Mouse (Mus musculus): Measurements from ENCODE around the gene Gprin2. TPM values are rescaled to one million over a fixed set of nuclear protein-coding genes. Genes with fewer than 3 reads are reported as not detected.
A peak's percentile ranks its signal among the peaks of the same experiment; 100 is the strongest.

The Gprin2 gene
- 4.4 and 5.4 TPM in 2 replicates for polyA plus RNA-seq (2014; fragmentation: Nextera tagmentation; extraction: Ambion mirVana)

GRCm38 (mm10) chr14:34201231-34202035 lies at the start of gene Gprin2:
Gprin2 (minus strand) TSS chr14:34201653.
- H3K4me3 ChIP-seq (replicated peaks; ENCODE audit: low read length) = peak within 1 kb of the TSS; percentile 88
- H3K27ac ChIP-seq = peak within 1 kb of the TSS; percentile 85
- no peaks in the 10 kb centered on the region for H3K9me3 ChIP-seq (ENCODE audit: control insufficient read depth, low read length)
- peaks cover 15% of the 10 kb centered on the region; the same call in 1 of the 2 replicates for H3K4me1 ChIP-seq (replicated peaks; ENCODE audit: control insufficient read depth, insufficient read depth, low read length)
- WGBS = 3% methylated on average over 39 of the region's 52 CpGs
- peak within 1 kb of the TSS; percentile 95 for H3K9ac ChIP-seq
- no peaks in the 10 kb centered on the region for H3K36me3 ChIP-seq (replicated peaks; ENCODE audit: control insufficient read depth, insufficient read depth)
- H3K4me2 ChIP-seq (replicated peaks) = peak within 1 kb of the TSS; percentile 65
- DNase-seq (ENCODE audit: low spot score) = peak; percentile 55
- peak; percentile 74 for ATAC-seq (ENCODE audit: low FRiP score)
- H3K27me3 ChIP-seq (ENCODE audit: control insufficient read depth, insufficient read depth, low read length) = no peaks in the 10 kb centered on the region

GRCm38 (mm10) chr14:34240676-34241075 lies 39.2 kb upstream of the Gprin2 start:
- H3K4me1 ChIP-seq (replicated peaks; ENCODE audit: control insufficient read depth, insufficient read depth, low read length) = no peaks in the 10 kb centered on the region
- no peak overlapping the region for H3K4me3 ChIP-seq (replicated peaks; ENCODE audit: low read length)
- H3K27ac ChIP-seq = no peak overlapping the region
- no peak for ATAC-seq (ENCODE audit: low FRiP score)
- no peaks in the 10 kb centered on the region for H3K36me3 ChIP-seq (replicated peaks; ENCODE audit: control insufficient read depth, insufficient read depth)
- WGBS = 86% methylated on average over 6 of the region's 6 CpGs
- H3K9me3 ChIP-seq (ENCODE audit: control insufficient read depth, low read length) = no peaks in the 10 kb centered on the region
- no peaks in the 10 kb centered on the region for H3K27me3 ChIP-seq (ENCODE audit: control insufficient read depth, insufficient read depth, low read length)
- no peak overlapping the region for H3K4me2 ChIP-seq (replicated peaks)
- DNase-seq (ENCODE audit: low spot score) = no peak
- H3K9ac ChIP-seq = no peak overlapping the region

GRCm38 (mm10) chr14:34240263-34240662 lies 38.8 kb upstream of the Gprin2 start:
- no peak overlapping the region for H3K4me2 ChIP-seq (replicated peaks)
- DNase-seq (ENCODE audit: low spot score) (no peak), ATAC-seq (ENCODE audit: low FRiP score) (no peak)
- no peak overlapping the region for H3K9ac ChIP-seq
- no peaks in the 10 kb centered on the region for H3K27me3 ChIP-seq (ENCODE audit: control insufficient read depth, insufficient read depth, low read length)
- H3K27ac ChIP-seq = no peak overlapping the region
- no peak overlapping the region for H3K4me3 ChIP-seq (replicated peaks; ENCODE audit: low read length)
- WGBS = 86% methylated on average over 10 of the region's 10 CpGs
- H3K9me3 ChIP-seq (ENCODE audit: control insufficient read depth, low read length) = no peaks in the 10 kb centered on the region
- H3K36me3 ChIP-seq (replicated peaks; ENCODE audit: control insufficient read depth, insufficient read depth) = no peaks in the 10 kb centered on the region
- no peaks in the 10 kb centered on the region for H3K4me1 ChIP-seq (replicated peaks; ENCODE audit: control insufficient read depth, insufficient read depth, low read length)

- DNase-seq (ENCODE audit: low spot score) (peak; percentile 82), ATAC-seq (ENCODE audit: low FRiP score) (peak; percentile 96)
- Histone ChIP-seq H3K27ac (no peak overlapping the region), H3K9me3 (ENCODE audit: control insufficient read depth, low read length) (no peaks in the 10 kb centered on the region), H3K27me3 (ENCODE audit: control insufficient read depth, insufficient read depth, low read length) (no peaks in the 10 kb centered on the region), H3K9ac (peak overlapping the region; percentile 57), H3K4me2 (replicated peaks) (peak overlapping the region; percentile 70), H3K36me3 (replicated peaks; ENCODE audit: control insufficient read depth, insufficient read depth) (no peaks in the 10 kb centered on the region), H3K4me3 (replicated peaks; ENCODE audit: low read length) (peak overlapping the region; percentile 30), H3K4me1 (replicated peaks; ENCODE audit: control insufficient read depth, insufficient read depth, low read length) (peaks cover 6% of the 10 kb centered on the region; the same call in 1 of the 2 replicates)
- 2% methylated on average over 16 of the region's 16 CpGs for WGBS
These were observed 33.4 kb upstream of the Gprin2 start for GRCm38 (mm10) chr14:34234630-34235380.

GRCm38 (mm10) chr14:34233846-34234245 lies 32.4 kb upstream of the Gprin2 start:
- no peak for DNase-seq (ENCODE audit: low spot score)
- no peaks in the 10 kb centered on the region for H3K27me3 ChIP-seq (ENCODE audit: control insufficient read depth, insufficient read depth, low read length)
- no peak overlapping the region for H3K4me2 ChIP-seq (replicated peaks)
- WGBS = 80% methylated on average over 4 of the region's 4 CpGs
- no peaks in the 10 kb centered on the region for H3K9me3 ChIP-seq (ENCODE audit: control insufficient read depth, low read length)
- no peaks in the 10 kb centered on the region for H3K36me3 ChIP-seq (replicated peaks; ENCODE audit: control insufficient read depth, insufficient read depth)
- H3K9ac ChIP-seq = no peak overlapping the region
- H3K27ac ChIP-seq = no peak overlapping the region
- H3K4me3 ChIP-seq (replicated peaks; ENCODE audit: low read length) = no peak overlapping the region
- no peak for ATAC-seq (ENCODE audit: low FRiP score)
- peaks cover 6% of the 10 kb centered on the region; the same call in 1 of the 2 replicates for H3K4me1 ChIP-seq (replicated peaks; ENCODE audit: control insufficient read depth, insufficient read depth, low read length)

GRCm38 (mm10) chr14:34232866-34233680 lies 31.6 kb upstream of the Gprin2 start:
- no peak overlapping the region for H3K4me3 ChIP-seq (replicated peaks; ENCODE audit: low read length)
- no peak for DNase-seq (ENCODE audit: low spot score)
- ATAC-seq (ENCODE audit: low FRiP score) = no peak
- 77% methylated on average over 9 of the region's 9 CpGs for WGBS
- no peaks in the 10 kb centered on the region for H3K27me3 ChIP-seq (ENCODE audit: control insufficient read depth, insufficient read depth, low read length)
- H3K4me1 ChIP-seq (replicated peaks; ENCODE audit: control insufficient read depth, insufficient read depth, low read length) = peaks cover 6% of the 10 kb centered on the region; the same call in 1 of the 2 replicates
- H3K27ac ChIP-seq = no peak overlapping the region
- no peaks in the 10 kb centered on the region for H3K9me3 ChIP-seq (ENCODE audit: control insufficient read depth, low read length)
- H3K4me2 ChIP-seq (replicated peaks) = no peak overlapping the region
- no peak overlapping the region for H3K9ac ChIP-seq
- H3K36me3 ChIP-seq (replicated peaks; ENCODE audit: control insufficient read depth, insufficient read depth) = no peaks in the 10 kb centered on the region

GRCm38 (mm10) chr14:34232340-34232739 lies 30.9 kb upstream of the Gprin2 start:
- H3K36me3 ChIP-seq (replicated peaks; ENCODE audit: control insufficient read depth, insufficient read depth) = no peaks in the 10 kb centered on the region
- no peak overlapping the region for H3K27ac ChIP-seq
- H3K4me1 ChIP-seq (replicated peaks; ENCODE audit: control insufficient read depth, insufficient read depth, low read length) = peaks cover 6% of the 10 kb centered on the region; the same call in 1 of the 2 replicates
- H3K4me2 ChIP-seq (replicated peaks) = no peak overlapping the region
- H3K9me3 ChIP-seq (ENCODE audit: control insufficient read depth, low read length) = no peaks in the 10 kb centered on the region
- no peak overlapping the region for H3K9ac ChIP-seq
- WGBS = 47% methylated on average over 7 of the region's 7 CpGs
- ATAC-seq (ENCODE audit: low FRiP score) = no peak
- H3K4me3 ChIP-seq (replicated peaks; ENCODE audit: low read length) = no peak overlapping the region
- no peaks in the 10 kb centered on the region for H3K27me3 ChIP-seq (ENCODE audit: control insufficient read depth, insufficient read depth, low read length)
- DNase-seq (ENCODE audit: low spot score) = no peak

GRCm38 (mm10) chr14:34228830-34229506 lies 27.5 kb upstream of the Gprin2 start:
- no peak for ATAC-seq (ENCODE audit: low FRiP score)
- H3K9ac ChIP-seq = no peak overlapping the region
- H3K27me3 ChIP-seq (ENCODE audit: control insufficient read depth, insufficient read depth, low read length) = no peaks in the 10 kb centered on the region
- 90% methylated on average over 10 of the region's 10 CpGs for WGBS
- no peak for DNase-seq (ENCODE audit: low spot score)
- no peak overlapping the region for H3K27ac ChIP-seq
- no peaks in the 10 kb centered on the region for H3K9me3 ChIP-seq (ENCODE audit: control insufficient read depth, low read length)
- H3K4me3 ChIP-seq (replicated peaks; ENCODE audit: low read length) = no peak overlapping the region
- no peaks in the 10 kb centered on the region for H3K36me3 ChIP-seq (replicated peaks; ENCODE audit: control insufficient read depth, insufficient read depth)
- no peaks in the 10 kb centered on the region for H3K4me1 ChIP-seq (replicated peaks; ENCODE audit: control insufficient read depth, insufficient read depth, low read length)
- no peak overlapping the region for H3K4me2 ChIP-seq (replicated peaks)

Measured in hindbrain, embryonic 14.5 days (tissue).